Mouse (Mus musculus): ENCODE data around the gene Hmox2.

- TF ChIP-seq POLR2A (IDR thresholded peaks at IDR 0.05; ENCODE audit: low read depth, low read length) (no peak), CTCF (IDR thresholded peaks at IDR 0.05; ENCODE audit: borderline replicate concordance, insufficient read depth, low read length) (no peak)
Observed at GRCm38 (mm10) chr16:4702646-4703045, 23.5 kb upstream of the Hmox2 start.

All from embryonic fibroblast, embryonic 13.5 days (primary cell).